Mouse (Mus musculus): ENCODE data around the gene Pomgnt2. TPM values are rescaled to one million over a fixed set of nuclear protein-coding genes. Genes with fewer than 3 reads are reported as not detected.
A peak's percentile ranks its signal among the peaks of the same experiment; 100 is the strongest.

The Pomgnt2 gene
- polyA plus RNA-seq, 2 experiments, result 14.6 to 20.3 TPM

DNA sequence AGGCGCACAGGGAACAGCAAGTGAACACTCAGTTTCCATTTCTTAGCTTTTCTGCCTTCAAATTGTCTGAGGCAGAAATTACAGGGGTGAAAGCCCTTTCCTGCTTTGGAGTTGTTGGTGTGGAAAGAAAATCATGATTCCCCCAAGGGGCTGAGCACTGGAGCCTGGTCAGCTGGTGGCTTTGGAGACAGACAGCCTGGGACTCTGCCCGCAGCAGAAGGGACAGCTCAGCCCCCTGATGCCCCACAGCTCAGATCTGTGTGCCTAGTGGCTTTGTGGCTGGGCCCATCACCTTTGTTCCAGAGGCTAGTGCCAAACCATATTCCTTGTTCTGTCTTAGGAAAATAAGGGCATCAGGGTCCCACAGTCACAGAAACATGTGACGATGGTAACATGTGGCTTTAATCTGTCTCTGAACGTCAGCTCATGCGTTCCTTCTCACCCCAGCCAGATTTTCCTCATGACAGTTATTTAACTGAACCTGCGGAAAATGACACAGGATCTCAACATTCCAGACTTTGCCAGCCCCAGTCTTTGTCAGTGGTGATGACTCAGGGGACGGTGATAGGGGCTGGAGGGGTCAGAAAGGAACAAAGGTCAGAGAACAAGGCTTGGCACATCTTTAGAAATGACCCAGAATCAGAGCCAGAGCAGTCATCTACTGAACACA is 36.8 kb downstream of the Pomgnt2 start:
- Histone ChIP-seq H3K4me3 (replicated peaks; ENCODE audit: low read length) (no peak overlapping the region), H3K9ac (ENCODE audit: low read depth, low read length, severe bottlenecking) (no peak overlapping the region), H3K4me2 (replicated peaks; ENCODE audit: low read depth, low read length, severe bottlenecking) (no peak overlapping the region), H3K36me3 (ENCODE audit: control insufficient read depth, insufficient read depth, low read length) (no peaks in the 10 kb centered on the region), H3K9me3 (ENCODE audit: control insufficient read depth, low read length) (no peaks in the 10 kb centered on the region), H3K4me1 (ENCODE audit: control insufficient read depth, insufficient read depth, low read length) (no peaks in the 10 kb centered on the region), H3K27ac (replicated peaks; ENCODE audit: low read depth, low read length) (peak overlapping the region; percentile 5; the same call in 1 of the 2 replicates), H3K27me3 (ENCODE audit: control insufficient read depth, insufficient read depth, low read length) (no peaks in the 10 kb centered on the region)
- TF ChIP-seq POLR2A (IDR thresholded peaks at IDR 0.05; ENCODE audit: borderline replicate concordance, extremely low read depth, insufficient read depth, insufficient read length), result no peak
- ATAC-seq (ENCODE audit: low FRiP score, low read depth) (no peak), DNase-seq (ENCODE audit: low spot score) (no peak)
- 24% methylated on average over 7 of the region's 7 CpGs for WGBS

- no peak for DNase-seq (ENCODE audit: low spot score)
- Histone ChIP-seq H3K4me3 (replicated peaks; ENCODE audit: low read length) (no peak overlapping the region), H3K9me3 (ENCODE audit: control insufficient read depth, low read length) (no peaks in the 10 kb centered on the region), H3K4me2 (replicated peaks; ENCODE audit: low read depth, low read length, severe bottlenecking) (0 out of 2 replicates have a peak overlapping the region, but pooled peaks have one; percentile 62), H3K4me1 (ENCODE audit: control insufficient read depth, insufficient read depth, low read length) (peaks cover 19% of the 10 kb centered on the region), H3K27ac (replicated peaks; ENCODE audit: low read depth, low read length) (0 out of 2 replicates have a peak overlapping the region, but pooled peaks have one; percentile 5), H3K9ac (ENCODE audit: low read depth, low read length, severe bottlenecking) (no peak overlapping the region), H3K36me3 (ENCODE audit: control insufficient read depth, insufficient read depth, low read length) (no peaks in the 10 kb centered on the region), H3K27me3 (ENCODE audit: control insufficient read depth, insufficient read depth, low read length) (no peaks in the 10 kb centered on the region)
- 82% methylated on average over 6 of the region's 6 CpGs for WGBS
- no peak for ATAC-seq (ENCODE audit: low FRiP score, low read depth)
- no peak for TF ChIP-seq POLR2A (IDR thresholded peaks at IDR 0.05; ENCODE audit: borderline replicate concordance, extremely low read depth, insufficient read depth, insufficient read length)
Observed at GRCm38 (mm10) chr9:121952596-121952995, 44.3 kb downstream of the Pomgnt2 start.

DNA sequence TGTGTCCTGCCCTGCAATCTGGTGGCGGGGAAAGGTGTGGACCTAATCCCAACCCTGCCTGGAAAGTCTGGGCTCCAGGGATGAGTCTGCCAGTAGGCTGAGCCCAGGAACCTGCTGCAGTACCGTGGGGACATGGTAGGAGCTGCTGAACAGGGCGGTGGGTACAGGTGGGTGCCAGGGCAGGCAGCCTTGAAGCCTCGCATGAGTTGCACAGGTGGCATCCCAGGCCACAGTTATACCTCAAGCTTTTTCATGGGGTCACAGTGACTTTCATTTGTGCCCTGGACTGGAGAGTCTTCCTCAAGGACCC is 45.8 kb downstream of the Pomgnt2 start:
- 0 out of 2 replicates have a peak, but pooled peaks have one; percentile 28 for ATAC-seq (ENCODE audit: low FRiP score, low read depth)
- Histone ChIP-seq H3K9me3 (ENCODE audit: control insufficient read depth, low read length) (no peaks in the 10 kb centered on the region), H3K4me3 (replicated peaks; ENCODE audit: low read length) (peak overlapping the region; percentile 42), H3K27ac (replicated peaks; ENCODE audit: low read depth, low read length) (peak overlapping the region; percentile 82), H3K9ac (ENCODE audit: low read depth, low read length, severe bottlenecking) (peak overlapping the region; percentile 52), H3K36me3 (ENCODE audit: control insufficient read depth, insufficient read depth, low read length) (no peaks in the 10 kb centered on the region), H3K4me2 (replicated peaks; ENCODE audit: low read depth, low read length, severe bottlenecking) (peak overlapping the region; percentile 62), H3K4me1 (ENCODE audit: control insufficient read depth, insufficient read depth, low read length) (peaks cover 19% of the 10 kb centered on the region), H3K27me3 (ENCODE audit: control insufficient read depth, insufficient read depth, low read length) (no peaks in the 10 kb centered on the region)
- WGBS, result 23% methylated on average over 4 of the region's 4 CpGs
- TF ChIP-seq POLR2A (IDR thresholded peaks at IDR 0.05; ENCODE audit: borderline replicate concordance, extremely low read depth, insufficient read depth, insufficient read length), result no peak
- no peak for DNase-seq (ENCODE audit: low spot score)

DNA sequence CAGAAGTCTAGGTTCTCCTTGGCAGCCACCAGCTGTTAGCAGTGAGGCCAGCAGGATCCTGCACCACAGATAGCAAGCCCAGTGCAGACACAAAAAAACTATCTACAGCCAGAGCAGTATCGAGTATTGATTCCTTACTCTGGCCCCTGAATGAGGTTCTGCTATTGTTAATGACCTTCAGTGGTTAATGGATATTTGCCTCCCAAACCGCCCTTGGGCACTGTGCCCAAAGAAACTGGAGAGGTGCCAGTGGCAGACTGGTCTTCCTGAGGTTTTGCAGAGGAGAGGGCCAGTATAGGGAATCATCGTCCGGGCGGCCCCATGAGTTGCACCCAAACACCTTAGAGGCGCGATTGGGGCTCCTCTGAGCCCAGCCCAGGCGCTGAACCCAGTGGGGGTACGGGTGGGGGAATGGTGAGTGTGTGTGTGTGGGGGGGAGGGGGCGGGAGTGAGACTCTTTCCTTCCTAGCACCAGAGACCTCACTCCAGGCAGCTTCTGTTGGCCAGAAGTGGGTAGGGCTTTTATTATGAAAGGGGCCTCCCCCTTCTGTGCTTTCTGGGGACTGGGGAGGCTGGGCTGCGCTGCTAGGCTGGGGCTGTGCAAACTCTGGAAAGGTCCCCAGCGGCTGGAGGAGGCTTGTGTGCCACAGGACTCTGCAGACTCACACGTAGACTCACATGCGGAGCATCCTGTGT is 46.3 kb downstream of the Pomgnt2 start, which contains the start of gene Fam198a:
Gene Fam198a, plus strand, starts transcription at position 571 of the 696 bp plus-strand sequence.
- Histone ChIP-seq H3K27me3 (ENCODE audit: control insufficient read depth, insufficient read depth, low read length) (no peaks in the 10 kb centered on the region), H3K4me3 (replicated peaks; ENCODE audit: low read length) (peak within 1 kb of the TSS; percentile 42), H3K36me3 (ENCODE audit: control insufficient read depth, insufficient read depth, low read length) (no peaks in the 10 kb centered on the region), H3K4me1 (ENCODE audit: control insufficient read depth, insufficient read depth, low read length) (peaks cover 19% of the 10 kb centered on the region), H3K9ac (ENCODE audit: low read depth, low read length, severe bottlenecking) (peak within 1 kb of the TSS; percentile 52), H3K9me3 (ENCODE audit: control insufficient read depth, low read length) (no peaks in the 10 kb centered on the region), H3K27ac (replicated peaks; ENCODE audit: low read depth, low read length) (peak within 1 kb of the TSS; percentile 82), H3K4me2 (replicated peaks; ENCODE audit: low read depth, low read length, severe bottlenecking) (peak within 1 kb of the TSS; percentile 62)
- peak; percentile 79 for DNase-seq (ENCODE audit: low spot score)
- ATAC-seq (ENCODE audit: low FRiP score, low read depth), result peak; percentile 92
- no peak for TF ChIP-seq POLR2A (IDR thresholded peaks at IDR 0.05; ENCODE audit: borderline replicate concordance, extremely low read depth, insufficient read depth, insufficient read length)
- 2% methylated on average over 14 of the region's 14 CpGs for WGBS

- Histone ChIP-seq H3K4me1 (ENCODE audit: control insufficient read depth, insufficient read depth, low read length) (peaks cover 14% of the 10 kb centered on the region), H3K4me3 (replicated peaks; ENCODE audit: low read length) (no peak overlapping the region), H3K27ac (replicated peaks; ENCODE audit: low read depth, low read length) (0 out of 2 replicates have a peak overlapping the region, but pooled peaks have one; percentile 13), H3K27me3 (ENCODE audit: control insufficient read depth, insufficient read depth, low read length) (no peaks in the 10 kb centered on the region), H3K9ac (ENCODE audit: low read depth, low read length, severe bottlenecking) (no peak overlapping the region), H3K36me3 (ENCODE audit: control insufficient read depth, insufficient read depth, low read length) (no peaks in the 10 kb centered on the region), H3K9me3 (ENCODE audit: control insufficient read depth, low read length) (no peaks in the 10 kb centered on the region), H3K4me2 (replicated peaks; ENCODE audit: low read depth, low read length, severe bottlenecking) (no peak overlapping the region)
- TF ChIP-seq POLR2A (IDR thresholded peaks at IDR 0.05; ENCODE audit: borderline replicate concordance, extremely low read depth, insufficient read depth, insufficient read length), result no peak
- 81% methylated on average over 4 of the region's 4 CpGs for WGBS
- ATAC-seq (ENCODE audit: low FRiP score, low read depth) (no peak), DNase-seq (ENCODE audit: low spot score) (no peak)
Observed at GRCm38 (mm10) chr9:121948431-121948830, 48.5 kb downstream of the Pomgnt2 start.

Measured in limb, embryonic 14.5 days (tissue).